Mouse (Mus musculus): ENCODE measurements around the gene Prpsap1. TPM values are rescaled to one million over a fixed set of nuclear protein-coding genes. Genes with fewer than 3 reads are reported as not detected.
A peak's percentile ranks its signal among the peaks of the same experiment; 100 is the strongest.
"Not testable (repeated sequence)": the region's sequence is repeated elsewhere in the genome, so short reads cannot be mapped to it uniquely, and the experiment has no call there.

The Prpsap1 gene
- polyA plus RNA-seq, 1 experiment from 2014 or later = 260 TPM

DNA sequence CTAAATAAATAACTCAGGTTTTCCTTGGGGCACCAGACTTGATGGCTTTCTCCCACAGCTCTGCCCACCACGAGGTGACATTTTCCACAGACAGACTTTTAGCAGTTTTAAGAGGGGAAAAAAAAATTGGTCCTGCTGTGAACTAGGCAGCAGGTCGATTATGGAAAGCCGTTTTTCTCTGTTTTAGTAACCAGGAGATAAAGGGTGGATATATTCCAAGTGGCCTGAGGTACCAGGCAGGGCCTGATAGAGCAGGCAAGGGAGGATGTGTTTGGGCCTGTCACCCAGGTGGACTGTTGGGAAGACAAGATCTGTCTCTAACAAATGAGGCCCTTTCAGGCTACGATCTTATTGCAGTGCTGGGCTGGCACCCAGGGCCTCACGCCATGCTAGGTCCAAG is 11.6 kb upstream of the Prpsap1 start:
- H3K27ac ChIP-seq (ENCODE audit: low read length) = no peak overlapping the region
- H3K4me1 ChIP-seq (ENCODE audit: control insufficient read depth, insufficient read depth, low read length) = no peaks in the 10 kb centered on the region
- H3K27me3 ChIP-seq (replicated peaks; ENCODE audit: control insufficient read depth, insufficient read depth, low read length) = no peaks in the 10 kb centered on the region
- H3K36me3 ChIP-seq (ENCODE audit: control insufficient read depth, insufficient read depth, low read length) = no peaks in the 10 kb centered on the region
- no peaks in the 10 kb centered on the region for H3K9me3 ChIP-seq (ENCODE audit: control insufficient read depth, low read length)
- ATAC-seq = no peak
- no peak overlapping the region for H3K4me2 ChIP-seq (ENCODE audit: low read depth, low read length)
- no peak overlapping the region for H3K9ac ChIP-seq (ENCODE audit: low read depth, low read length)
- WGBS = 76% methylated on average over 5 of the region's 5 CpGs
- no peak overlapping the region for H3K4me3 ChIP-seq (ENCODE audit: low read length)

DNA sequence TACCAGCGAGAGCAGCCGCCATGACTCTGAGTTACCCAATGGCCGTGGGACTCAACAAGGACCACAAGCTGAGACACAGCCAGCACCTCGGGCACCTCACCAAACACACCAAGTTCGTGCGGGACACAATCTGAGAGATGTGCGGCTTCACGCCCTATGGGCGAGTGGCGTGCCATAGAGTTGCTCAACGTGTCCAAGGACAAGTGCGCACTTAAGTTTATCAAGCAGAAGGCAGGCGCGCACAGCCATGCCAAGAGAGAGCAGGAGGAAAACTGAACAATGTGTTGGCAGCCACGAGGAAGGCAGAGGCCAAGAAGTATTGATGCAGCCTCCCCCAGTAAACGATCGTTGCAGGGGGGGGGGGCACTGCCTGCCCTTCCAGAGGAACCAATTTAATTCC is 10.5 kb upstream of the Prpsap1 start:
- H3K9ac ChIP-seq (ENCODE audit: low read depth, low read length) = no peak overlapping the region
- no peaks in the 10 kb centered on the region for H3K9me3 ChIP-seq (ENCODE audit: control insufficient read depth, low read length)
- H3K27me3 ChIP-seq (replicated peaks; ENCODE audit: control insufficient read depth, insufficient read depth, low read length) = no peaks in the 10 kb centered on the region
- H3K4me3 ChIP-seq (ENCODE audit: low read length) = no peak overlapping the region
- no peak overlapping the region for H3K4me2 ChIP-seq (ENCODE audit: low read depth, low read length)
- no peak overlapping the region for H3K27ac ChIP-seq (ENCODE audit: low read length)
- 87% methylated on average over 17 of the region's 17 CpGs for WGBS
- ATAC-seq = no peak
- no peaks in the 10 kb centered on the region for H3K4me1 ChIP-seq (ENCODE audit: control insufficient read depth, insufficient read depth, low read length)
- no peaks in the 10 kb centered on the region for H3K36me3 ChIP-seq (ENCODE audit: control insufficient read depth, insufficient read depth, low read length)

DNA sequence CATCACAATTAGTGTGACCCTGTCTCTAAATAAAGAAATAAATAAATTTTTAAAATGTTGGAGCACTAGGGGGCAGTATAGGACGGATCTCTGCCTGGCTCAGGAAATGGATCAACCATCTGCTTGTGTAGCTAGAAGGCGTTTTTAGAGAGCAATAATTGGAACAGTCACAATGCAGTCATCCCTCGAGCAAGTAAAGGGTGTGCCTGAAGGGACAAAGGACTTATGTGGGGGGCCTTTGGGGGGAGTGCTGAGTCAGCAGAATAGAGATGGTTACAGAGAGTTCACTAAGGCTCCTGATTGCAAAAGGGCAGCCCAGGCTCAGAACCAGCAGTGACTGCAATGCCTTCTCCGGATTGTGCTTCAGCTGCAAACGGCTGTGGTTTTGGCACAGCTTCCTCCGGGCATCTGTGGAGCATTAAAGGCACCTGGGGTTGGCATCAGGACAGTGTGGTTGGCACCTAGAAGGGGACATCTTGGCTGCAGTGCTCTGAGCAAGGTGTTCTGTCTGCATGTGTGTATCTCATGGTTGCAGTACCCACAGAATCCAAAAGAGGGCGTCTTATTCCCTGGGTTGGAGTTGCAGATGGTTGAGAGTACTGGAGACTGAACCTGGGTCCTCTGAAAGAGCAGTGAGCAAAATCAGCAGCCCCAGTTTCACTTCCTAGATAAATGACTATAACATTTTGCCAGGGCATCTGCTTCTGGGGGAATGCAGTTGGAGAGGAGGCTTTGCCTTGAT is 7.2 kb upstream of the Prpsap1 start:
- Histone ChIP-seq H3K27ac (ENCODE audit: low read length) (no peak overlapping the region), H3K9me3 (ENCODE audit: control insufficient read depth, low read length) (0 out of 2 replicates have a peak, but pooled peaks cover 2% of the 10 kb centered on the region), H3K4me1 (ENCODE audit: control insufficient read depth, insufficient read depth, low read length) (no peaks in the 10 kb centered on the region), H3K4me3 (ENCODE audit: low read length) (no peak overlapping the region), H3K36me3 (ENCODE audit: control insufficient read depth, insufficient read depth, low read length) (no peaks in the 10 kb centered on the region), H3K4me2 (ENCODE audit: low read depth, low read length) (no peak overlapping the region), H3K9ac (ENCODE audit: low read depth, low read length) (no peak overlapping the region), H3K27me3 (replicated peaks; ENCODE audit: control insufficient read depth, insufficient read depth, low read length) (no peaks in the 10 kb centered on the region)
- 26% methylated on average over 7 of the region's 7 CpGs for WGBS
- no peak for ATAC-seq

DNA sequence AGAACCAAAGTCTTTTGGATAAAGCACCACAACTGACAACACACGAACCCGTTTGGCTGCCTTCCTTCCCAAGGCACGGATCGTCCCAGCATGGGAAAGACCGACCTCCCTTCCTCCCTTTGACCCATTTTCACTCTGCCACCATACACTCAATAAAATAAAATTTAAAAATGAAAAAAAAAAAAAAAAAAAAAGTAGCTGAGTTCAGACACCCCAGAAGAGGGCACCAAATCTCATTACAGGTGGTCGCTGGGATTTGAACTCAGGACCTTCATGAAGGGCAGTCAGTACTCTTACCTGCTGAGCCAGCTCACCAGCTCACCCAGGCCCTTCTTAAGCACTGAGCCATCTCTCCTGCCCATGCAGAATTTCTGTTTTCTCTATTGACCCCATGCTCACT is 5.0 kb upstream of the Prpsap1 start:
- Histone ChIP-seq H3K9ac (ENCODE audit: low read depth, low read length) (no peak overlapping the region; the same call in 1 of the 2 replicates), H3K4me1 (ENCODE audit: control insufficient read depth, insufficient read depth, low read length) (peaks cover 6% of the 10 kb centered on the region; the same call in 1 of the 2 replicates), H3K27me3 (replicated peaks; ENCODE audit: control insufficient read depth, insufficient read depth, low read length) (no peaks in the 10 kb centered on the region), H3K4me3 (ENCODE audit: low read length) (no peak overlapping the region), H3K9me3 (ENCODE audit: control insufficient read depth, low read length) (0 out of 2 replicates have a peak, but pooled peaks cover 2% of the 10 kb centered on the region), H3K36me3 (ENCODE audit: control insufficient read depth, insufficient read depth, low read length) (no peaks in the 10 kb centered on the region), H3K4me2 (ENCODE audit: low read depth, low read length) (peak overlapping the region; percentile 54; the same call in 1 of the 2 replicates), H3K27ac (ENCODE audit: low read length) (no peak overlapping the region)
- no peak for ATAC-seq
- 46% methylated on average over 6 of the region's 6 CpGs for WGBS

DNA sequence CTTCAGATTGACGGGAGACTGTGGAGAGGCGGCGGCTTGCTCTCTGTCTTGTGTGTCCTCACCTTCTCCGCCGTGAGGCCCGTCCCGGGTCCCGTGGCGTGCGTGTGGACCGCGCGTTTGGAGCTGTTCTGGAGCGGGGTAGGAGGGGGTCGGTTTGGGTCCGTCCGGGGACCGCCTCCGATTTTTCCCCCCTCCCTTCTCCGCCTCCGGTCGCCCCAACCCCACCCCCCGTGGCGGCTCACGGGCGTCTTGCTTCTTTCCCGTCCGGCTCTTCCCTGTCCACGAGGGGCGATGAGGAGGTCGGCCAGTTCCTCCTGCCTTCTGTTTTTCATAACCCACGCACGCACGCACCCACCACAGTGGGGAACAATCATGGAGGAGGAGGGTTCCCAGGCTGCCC is 4.6 kb upstream of the Prpsap1 start:
- no peak for ATAC-seq
- Histone ChIP-seq H3K9ac (ENCODE audit: low read depth, low read length) (peak overlapping the region; percentile 55), H3K9me3 (ENCODE audit: control insufficient read depth, low read length) (0 out of 2 replicates have a peak, but pooled peaks cover 2% of the 10 kb centered on the region), H3K4me1 (ENCODE audit: control insufficient read depth, insufficient read depth, low read length) (peaks cover 6% of the 10 kb centered on the region; the same call in 1 of the 2 replicates), H3K4me3 (ENCODE audit: low read length) (peak overlapping the region; percentile 36), H3K4me2 (ENCODE audit: low read depth, low read length) (peak overlapping the region; percentile 54), H3K36me3 (ENCODE audit: control insufficient read depth, insufficient read depth, low read length) (no peaks in the 10 kb centered on the region), H3K27me3 (replicated peaks; ENCODE audit: control insufficient read depth, insufficient read depth, low read length) (no peaks in the 10 kb centered on the region), H3K27ac (ENCODE audit: low read length) (no peak overlapping the region)
- WGBS = 28% methylated on average over 33 of the region's 34 CpGs

DNA sequence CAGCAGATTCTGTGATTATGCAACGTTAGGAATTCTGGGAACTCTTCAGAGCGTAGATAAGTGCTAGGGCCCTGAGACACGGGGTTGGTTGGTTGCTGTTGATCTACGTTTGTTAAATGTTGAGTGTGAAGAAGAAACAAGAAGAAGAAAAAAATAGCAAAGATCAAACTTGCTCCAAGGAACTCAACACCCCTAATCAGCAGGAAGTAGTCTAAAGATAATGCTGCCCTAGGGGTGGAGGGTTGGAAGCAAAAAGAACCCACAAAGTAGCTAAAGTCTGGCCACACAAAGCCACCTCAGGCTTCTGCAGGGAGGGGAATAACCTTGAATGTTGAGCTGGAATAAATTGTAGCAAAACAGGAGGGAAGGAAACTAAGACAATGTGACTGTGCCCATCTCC is 3.3 kb upstream of the Prpsap1 start:
- WGBS = 86% methylated on average over 4 of the region's 4 CpGs
- Histone ChIP-seq H3K4me1 (ENCODE audit: control insufficient read depth, insufficient read depth, low read length) (peaks cover 13% of the 10 kb centered on the region), H3K9me3 (ENCODE audit: control insufficient read depth, low read length) (0 out of 2 replicates have a peak, but pooled peaks cover 2% of the 10 kb centered on the region), H3K4me3 (ENCODE audit: low read length) (no peak overlapping the region), H3K4me2 (ENCODE audit: low read depth, low read length) (no peak overlapping the region), H3K27me3 (replicated peaks; ENCODE audit: control insufficient read depth, insufficient read depth, low read length) (no peaks in the 10 kb centered on the region), H3K36me3 (ENCODE audit: control insufficient read depth, insufficient read depth, low read length) (no peaks in the 10 kb centered on the region), H3K9ac (ENCODE audit: low read depth, low read length) (no peak overlapping the region), H3K27ac (ENCODE audit: low read length) (no peak overlapping the region)
- ATAC-seq = no peak

DNA sequence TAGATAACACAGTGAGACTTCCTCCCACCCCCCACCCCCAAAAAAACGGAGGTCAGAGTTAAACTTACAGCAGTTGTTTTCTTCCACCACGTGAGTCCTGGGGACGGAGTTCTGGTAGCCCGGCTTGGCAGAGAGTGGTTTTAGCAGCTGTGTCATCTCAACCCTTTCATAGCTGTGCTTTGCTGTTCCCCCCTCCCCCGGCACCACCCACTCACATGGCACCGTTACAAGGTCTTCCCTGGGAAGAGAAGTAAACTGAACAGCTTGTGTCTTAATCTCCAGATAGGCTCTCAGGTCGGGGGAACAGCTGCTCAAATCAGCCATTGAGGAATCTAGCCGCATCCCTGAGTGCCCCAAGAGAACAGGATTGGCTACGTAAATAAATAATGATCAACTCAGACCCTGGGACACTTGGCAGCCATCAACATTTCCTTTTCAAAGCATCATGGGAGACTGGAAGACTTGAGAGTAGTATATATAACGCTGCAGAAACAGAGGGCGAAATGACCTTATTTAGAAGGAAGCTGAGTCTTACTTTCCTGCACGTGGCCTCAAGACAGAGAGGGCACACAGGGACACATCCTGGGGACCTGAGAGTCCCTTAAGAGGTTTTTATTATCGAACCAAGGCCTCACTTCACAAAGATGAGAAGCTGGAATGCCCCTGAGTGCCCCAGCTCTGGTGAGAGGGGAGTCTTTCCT is 622 bp upstream of the Prpsap1 start:
- Histone ChIP-seq H3K4me3 (ENCODE audit: low read length) (no peak overlapping the region), H3K9ac (ENCODE audit: low read depth, low read length) (peak overlapping the region; percentile 35; the same call in 1 of the 2 replicates), H3K27ac (ENCODE audit: low read length) (peak overlapping the region; percentile 94), H3K27me3 (replicated peaks; ENCODE audit: control insufficient read depth, insufficient read depth, low read length) (no peaks in the 10 kb centered on the region), H3K4me1 (ENCODE audit: control insufficient read depth, insufficient read depth, low read length) (peaks cover 23% of the 10 kb centered on the region), H3K9me3 (ENCODE audit: control insufficient read depth, low read length) (0 out of 2 replicates have a peak, but pooled peaks cover 2% of the 10 kb centered on the region), H3K36me3 (ENCODE audit: control insufficient read depth, insufficient read depth, low read length) (no peaks in the 10 kb centered on the region), H3K4me2 (ENCODE audit: low read depth, low read length) (no peak overlapping the region)
- ATAC-seq = peak; percentile 34
- 37% methylated on average over 13 of the region's 13 CpGs for WGBS

DNA sequence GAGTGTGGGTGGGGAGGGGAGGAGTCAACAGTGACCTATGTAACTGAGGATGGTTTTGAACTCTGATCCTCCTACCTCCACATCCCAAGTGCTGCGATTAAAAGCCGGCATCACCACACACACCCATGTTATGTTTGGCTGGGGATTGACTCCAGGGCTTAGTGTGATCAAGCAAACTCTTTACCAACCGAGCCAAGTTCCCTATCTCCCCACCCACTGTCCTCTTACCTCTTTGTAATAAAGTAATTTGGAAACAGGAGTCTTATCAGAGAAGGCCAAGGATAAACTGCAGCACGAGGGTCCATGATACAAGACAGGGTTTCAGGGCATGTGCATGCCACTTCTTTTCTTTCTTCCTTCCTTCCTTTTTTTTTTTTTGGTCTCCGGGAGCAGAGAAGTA is 811 bp downstream of the Prpsap1 start:
- 69% methylated on average over 5 of the region's 5 CpGs for WGBS
- Histone ChIP-seq H3K9me3 (ENCODE audit: control insufficient read depth, low read length) (0 out of 2 replicates have a peak, but pooled peaks cover 2% of the 10 kb centered on the region), H3K4me3 (ENCODE audit: low read length) (no peak overlapping the region), H3K27me3 (replicated peaks; ENCODE audit: control insufficient read depth, insufficient read depth, low read length) (no peaks in the 10 kb centered on the region), H3K27ac (ENCODE audit: low read length) (peak overlapping the region; percentile 94), H3K4me1 (ENCODE audit: control insufficient read depth, insufficient read depth, low read length) (peaks cover 26% of the 10 kb centered on the region), H3K4me2 (ENCODE audit: low read depth, low read length) (peak overlapping the region; percentile 16; the same call in 1 of the 2 replicates), H3K9ac (ENCODE audit: low read depth, low read length) (no peak overlapping the region), H3K36me3 (ENCODE audit: control insufficient read depth, insufficient read depth, low read length) (no peaks in the 10 kb centered on the region)
- ATAC-seq = no peak

DNA sequence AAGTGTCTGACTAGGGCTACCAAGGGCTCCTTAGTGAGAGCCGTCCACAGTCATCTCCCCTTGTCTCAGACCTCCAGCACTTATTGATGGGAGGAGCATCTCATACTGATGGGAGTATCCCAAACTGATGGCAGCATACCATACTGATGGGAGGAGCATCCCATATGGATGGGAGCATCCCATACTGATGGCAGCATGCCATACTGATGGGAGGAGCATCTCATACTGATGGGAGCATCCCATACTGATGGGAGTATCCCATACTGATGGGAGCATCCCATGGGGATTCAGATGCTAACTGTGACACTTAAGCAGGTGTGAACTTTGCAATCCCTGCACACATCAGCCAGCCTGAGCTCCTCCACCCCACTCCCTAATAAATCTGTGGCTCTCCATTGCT is 1.5 kb downstream of the Prpsap1 start:
- not testable (repeated sequence) for H3K4me2 ChIP-seq (ENCODE audit: low read depth, low read length); H3K27ac ChIP-seq (ENCODE audit: low read length); H3K9me3 ChIP-seq (ENCODE audit: control insufficient read depth, low read length); H3K36me3 ChIP-seq (ENCODE audit: control insufficient read depth, insufficient read depth, low read length); H3K4me3 ChIP-seq (ENCODE audit: low read length); H3K27me3 ChIP-seq (replicated peaks; ENCODE audit: control insufficient read depth, insufficient read depth, low read length); H3K9ac ChIP-seq (ENCODE audit: low read depth, low read length); ATAC-seq
- 92% methylated on average over 1 of the region's 1 CpGs for WGBS
- peaks cover 26% of the 10 kb centered on the region for H3K4me1 ChIP-seq (ENCODE audit: control insufficient read depth, insufficient read depth, low read length)
